In the genomic region with DNA sequence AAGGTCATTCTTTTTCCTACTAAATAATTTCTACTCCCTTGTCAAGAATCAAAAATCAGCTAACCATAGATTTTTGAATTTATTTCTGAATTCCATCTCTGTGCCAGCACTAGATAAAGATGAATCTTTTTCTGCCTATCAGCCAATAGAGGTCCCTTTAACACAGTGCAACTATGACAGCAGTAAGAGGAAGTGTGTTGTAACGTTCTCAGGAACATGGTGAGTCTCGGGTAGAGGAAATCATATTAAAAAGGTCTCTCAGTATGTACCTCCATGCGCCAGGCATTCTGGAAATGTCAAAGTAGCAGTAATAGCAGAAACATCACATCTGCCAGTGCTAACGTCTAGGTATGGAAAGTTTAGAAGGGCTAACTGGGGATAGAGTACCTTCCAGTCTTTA, we compare ENCODE assay signal across 20 mouse cellular contexts. TPM values are rescaled to one million over a fixed set of nuclear protein-coding genes. Genes with fewer than 3 reads are reported as not detected.
DNase-seq lines count a peak whose midpoint lies in the region; ATAC-seq lines count a peak whose summit lies in the region.
"Had no signal": no experiment of that assay in that cellular context is flagged by ENCODE, and none has a peak within 500 bp of the region (broad histone marks: within the 10 kb centered on the region; RNA-seq: fewer than 3 reads in every experiment).

No protein-coding gene starts in this region.

- H3K4me1 ChIP-seq in midbrain, embryonic 11.5 days (ENCODE audit: control insufficient read depth, insufficient read depth, low read length), result no peaks in the 10 kb centered on the region
- no peaks in the 10 kb centered on the region for H3K4me1 ChIP-seq in midbrain, embryonic 14.5 days (ENCODE audit: control insufficient read depth, insufficient read depth, low read length)
- H3K4me1 ChIP-seq: embryonic facial prominence, embryonic 13.5 days; forebrain, embryonic 13.5 days; heart, embryonic 10.5 days; hindbrain, embryonic 10.5 days had no signal

- H3K27ac ChIP-seq in midbrain, embryonic 11.5 days (ENCODE audit: low read depth, low read length), result no peak overlapping the region
- H3K27ac ChIP-seq in midbrain, embryonic 14.5 days (replicated peaks; ENCODE audit: low read depth, low read length), result no peak overlapping the region
- H3K27ac ChIP-seq: embryonic facial prominence, embryonic 13.5 days; forebrain, embryonic 13.5 days; heart, embryonic 10.5 days; hindbrain, embryonic 10.5 days; hindbrain, embryonic 14.5 days had no signal

- H3K4me2 ChIP-seq in midbrain, embryonic 11.5 days, result no peak overlapping the region
- H3K4me2 ChIP-seq in midbrain, embryonic 14.5 days (ENCODE audit: low read length), result no peak overlapping the region
- H3K4me2 ChIP-seq: embryonic facial prominence, embryonic 13.5 days; forebrain, embryonic 13.5 days; hindbrain, embryonic 14.5 days had no signal

- H3K9ac ChIP-seq in midbrain, embryonic 11.5 days (ENCODE audit: low read length), result no peak overlapping the region
- H3K9ac ChIP-seq in midbrain, embryonic 14.5 days (replicated peaks; ENCODE audit: low read length), result no peak overlapping the region
- H3K9ac ChIP-seq: embryonic facial prominence, embryonic 13.5 days; forebrain, embryonic 13.5 days; forebrain, postnatal 0 days; hindbrain, embryonic 14.5 days had no signal

- H3K9me3 ChIP-seq in midbrain, embryonic 11.5 days (ENCODE audit: control insufficient read depth, low read length), result no peaks in the 10 kb centered on the region
- no peaks in the 10 kb centered on the region for H3K9me3 ChIP-seq in midbrain, embryonic 14.5 days (ENCODE audit: control insufficient read depth, low read length)
- H3K9me3 ChIP-seq: embryonic facial prominence, embryonic 13.5 days; forebrain, embryonic 13.5 days; heart, embryonic 10.5 days; hindbrain, embryonic 10.5 days had no signal

- DNase-seq in midbrain, embryonic 11.5 days (ENCODE audit: low spot score, missing footprints), result peak; percentile 35
- no peak for DNase-seq in midbrain, embryonic 14.5 days
- no peak for DNase-seq in left cerebral cortex, postnatal 10 days (ENCODE audit: extremely low spot score in 1 of 2, low spot score in 2 of 2)
- no peak for DNase-seq in urinary bladder, postnatal 10 days (ENCODE audit: low spot score)
- DNase-seq: adrenal gland, postnatal 10 days; cerebellum, adult 11 months; cerebellum, adult 8-10 months; cerebellum, postnatal 14 days; forebrain, postnatal 0 days; gastrocnemius, postnatal 14 days; heart, adult 18-20 months; heart, postnatal 10 days had no signal

- H3K27me3 ChIP-seq in midbrain, embryonic 11.5 days (ENCODE audit: control insufficient read depth, insufficient read depth, low read length), result no peaks in the 10 kb centered on the region
- H3K27me3 ChIP-seq in midbrain, embryonic 14.5 days (ENCODE audit: control insufficient read depth, insufficient read depth, low read length), result no peaks in the 10 kb centered on the region
- H3K27me3 ChIP-seq: embryonic facial prominence, embryonic 13.5 days; forebrain, embryonic 13.5 days had no signal

- no peak for ATAC-seq in midbrain, embryonic 11.5 days (ENCODE audit: low FRiP score)
- ATAC-seq in midbrain, embryonic 14.5 days (ENCODE audit: low FRiP score, low TSS enrichment), result no peak
- ATAC-seq in hematopoietic stem cell, adult 5-6 weeks (replicated peaks in 1 of 2; ENCODE audit: insufficient read depth in 1 of 2, low FRiP score in 2 of 2, low TSS enrichment in 1 of 2, low read depth in 1 of 2, poor library complexity in 2 of 2, severe bottlenecking in 2 of 2), result peak; percentile 76 to 78
- ATAC-seq in neutrophil, adult 5-6 weeks (ENCODE audit: extremely low read depth, insufficient number of reproducible peaks, low FRiP score, poor library complexity, severe bottlenecking), result peak; percentile 70
- ATAC-seq in erythroblast, adult 5-6 weeks (replicated peaks; ENCODE audit: low FRiP score, poor library complexity, severe bottlenecking), result no peak
- ATAC-seq: forebrain, embryonic 13.5 days; forebrain, postnatal 0 days had no signal

- 83% methylated on average over 4 of the region's 4 CpGs for WGBS in midbrain, embryonic 11.5 days
- 81% methylated on average over 4 of the region's 4 CpGs for WGBS in midbrain, embryonic 14.5 days

- H3K36me3 ChIP-seq in midbrain, embryonic 11.5 days (ENCODE audit: control insufficient read depth, insufficient read depth, low read length), result no peaks in the 10 kb centered on the region
- H3K36me3 ChIP-seq in midbrain, embryonic 14.5 days (ENCODE audit: control insufficient read depth, insufficient read depth, low read length), result 0 out of 2 replicates have a peak, but pooled peaks cover 4% of the 10 kb centered on the region

- no peak overlapping the region for H3K4me3 ChIP-seq in midbrain, embryonic 11.5 days (ENCODE audit: low read depth, low read length)
- H3K4me3 ChIP-seq in midbrain, embryonic 14.5 days (replicated peaks; ENCODE audit: low read depth, low read length), result no peak overlapping the region
- H3K4me3 ChIP-seq: embryonic facial prominence, embryonic 13.5 days; forebrain, embryonic 13.5 days; heart, embryonic 10.5 days; hindbrain, embryonic 10.5 days had no signal

- intact Hi-C loops in left cerebral cortex, postnatal 10 days (cut with DNase I), result no loop called here

RNA-seq across cellular contexts. Expression of gene Tmem175, which starts 6.6 kb away (rescaled TPM):
- polyA plus RNA-seq in midbrain, embryonic 11.5 days (2014; fragmentation: Nextera tagmentation; extraction: Ambion mirVana), result 20.9 and 22.1 TPM in 2 replicates
- polyA plus RNA-seq in midbrain, embryonic 14.5 days (2014; fragmentation: Nextera tagmentation; extraction: Ambion mirVana), result 25.7 and 29.9 TPM in 2 replicates
- total RNA-seq in hematopoietic stem cell, adult 5-6 weeks (2017), result 16.2 and 23.0 TPM in 2 replicates
- 14.9 and 17.3 TPM in 2 replicates for total RNA-seq in neutrophil, adult 5-6 weeks (2017)
- total RNA-seq in erythroblast, adult 5-6 weeks (2015; ENCODE audit: low replicate concordance), result 3.1 and 12.5 TPM in 2 replicates
- 0.70 and 9.2 TPM in 2 replicates for total RNA-seq in erythroblast, adult 5-6 weeks (2017; ENCODE audit: low replicate concordance)
- 10 to 100 TPM; 36.9 to 38.7 TPM for total RNA-seq in left cerebral cortex, postnatal 10 days (2021)

RNA-seq across cellular contexts. Expression of gene Gak, which starts 6.6 kb away (rescaled TPM):
- 43.3 and 45.3 TPM in 2 replicates for polyA plus RNA-seq in midbrain, embryonic 11.5 days (2014; fragmentation: Nextera tagmentation; extraction: Ambion mirVana)
- 42.4 and 50.9 TPM in 2 replicates for polyA plus RNA-seq in midbrain, embryonic 14.5 days (2014; fragmentation: Nextera tagmentation; extraction: Ambion mirVana)
- total RNA-seq in hematopoietic stem cell, adult 5-6 weeks (2017), result 91.3 and 96.3 TPM in 2 replicates
- 169 and 179 TPM in 2 replicates for total RNA-seq in neutrophil, adult 5-6 weeks (2017)
- 24.8 and 36.8 TPM in 2 replicates for total RNA-seq in erythroblast, adult 5-6 weeks (2015; ENCODE audit: low replicate concordance)
- total RNA-seq in erythroblast, adult 5-6 weeks (2017; ENCODE audit: low replicate concordance), result 25.4 and 31.9 TPM in 2 replicates
- total RNA-seq in left cerebral cortex, postnatal 10 days (2021), result 10 to 100 TPM; 88.2 to 97.3 TPM

RNA-seq across cellular contexts. Expression of gene Idua, which starts 24.0 kb away (rescaled TPM):
- polyA plus RNA-seq in midbrain, embryonic 11.5 days (2014; fragmentation: Nextera tagmentation; extraction: Ambion mirVana), result 9.2 TPM in 2 replicates
- 11.9 and 12.7 TPM in 2 replicates for polyA plus RNA-seq in midbrain, embryonic 14.5 days (2014; fragmentation: Nextera tagmentation; extraction: Ambion mirVana)
- total RNA-seq in hematopoietic stem cell, adult 5-6 weeks (2017), result 8.6 and 10.9 TPM in 2 replicates
- 11.9 and 13.0 TPM in 2 replicates for total RNA-seq in neutrophil, adult 5-6 weeks (2017)
- total RNA-seq in erythroblast, adult 5-6 weeks (2015; ENCODE audit: low replicate concordance), result 2.9 and 8.8 TPM in 2 replicates
- 1.1 and 2.7 TPM in 2 replicates for total RNA-seq in erythroblast, adult 5-6 weeks (2017; ENCODE audit: low replicate concordance)
- total RNA-seq in left cerebral cortex, postnatal 10 days (2021), result 1 to 10 TPM; 6.7 to 8.2 TPM

RNA-seq across cellular contexts. Expression of gene Dgkq, which starts 33.3 kb away (rescaled TPM):
- polyA plus RNA-seq in midbrain, embryonic 11.5 days (2014; fragmentation: Nextera tagmentation; extraction: Ambion mirVana), result 8.6 TPM in 2 replicates
- 24.4 and 32.5 TPM in 2 replicates for polyA plus RNA-seq in midbrain, embryonic 14.5 days (2014; fragmentation: Nextera tagmentation; extraction: Ambion mirVana)
- 4.7 and 23.1 TPM in 2 replicates for total RNA-seq in hematopoietic stem cell, adult 5-6 weeks (2017)
- 18.9 and 43.5 TPM in 2 replicates for total RNA-seq in neutrophil, adult 5-6 weeks (2017)
- total RNA-seq in erythroblast, adult 5-6 weeks (2015; ENCODE audit: low replicate concordance), result 0.96 and 4.8 TPM in 2 replicates
- total RNA-seq in erythroblast, adult 5-6 weeks (2017; ENCODE audit: low replicate concordance), result 0.70 and 1.3 TPM in 2 replicates
- total RNA-seq in left cerebral cortex, postnatal 10 days (2021), result 10 to 100 TPM; 52.6 to 54.6 TPM

RNA-seq across cellular contexts. Expression of gene Slc26a1, which starts 39.2 kb away (rescaled TPM):
- 0.69 and 0.81 TPM in 2 replicates for polyA plus RNA-seq in midbrain, embryonic 11.5 days (2014; fragmentation: Nextera tagmentation; extraction: Ambion mirVana)
- polyA plus RNA-seq in midbrain, embryonic 14.5 days (2014; fragmentation: Nextera tagmentation; extraction: Ambion mirVana), result 2.9 and 3.6 TPM in 2 replicates
- total RNA-seq in hematopoietic stem cell, adult 5-6 weeks (2017), result 1.1 and 1.8 TPM in 2 replicates
- 0.12 TPM in 1 of 2 replicates, not detected in the other for total RNA-seq in neutrophil, adult 5-6 weeks (2017)
- total RNA-seq in erythroblast, adult 5-6 weeks (2015; ENCODE audit: low replicate concordance), result 0.38 and 3.3 TPM in 2 replicates
- 0.68 and 1.4 TPM in 2 replicates for total RNA-seq in erythroblast, adult 5-6 weeks (2017; ENCODE audit: low replicate concordance)
- total RNA-seq in left cerebral cortex, postnatal 10 days (2021), result 1 to 10 TPM; 2.6 to 2.8 TPM
- total RNA-seq: gastrocnemius, postnatal 14 days; heart, adult 18-20 months had no signal

Comparison
In these comparisons a context has a peak if more than half of its experiments do, and no peak if none do; other contexts are left out.
1. ATAC-seq: peak in hematopoietic stem cell, adult 5-6 weeks (2 of 2) and neutrophil, adult 5-6 weeks (single experiment); none in midbrain, embryonic 11.5 days (single experiment), midbrain, embryonic 14.5 days (single experiment) and erythroblast, adult 5-6 weeks (single experiment).